ENCODE assay signal across 8 mouse cellular contexts in genomic region chr16:45973959-45974686, GRCm38 (mm10). TPM values are rescaled to one million over a fixed set of nuclear protein-coding genes. Genes with fewer than 3 reads are reported as not detected.
DNase-seq lines count a peak whose midpoint lies in the region; ATAC-seq and TF ChIP-seq lines count a peak whose summit lies in the region.

No protein-coding gene starts in this region.

- H3K9me3 ChIP-seq in kidney, embryonic 15.5 days (replicated peaks), result no peaks in the 10 kb centered on the region

- H3K9ac ChIP-seq in kidney, embryonic 15.5 days, result no peak overlapping the region

- H3K27me3 ChIP-seq in testis, adult 2 months (ENCODE audit: control insufficient read depth, insufficient read depth, low read length), result no peaks in the 10 kb centered on the region
- H3K27me3 ChIP-seq in kidney, embryonic 15.5 days, result no peaks in the 10 kb centered on the region

- no peaks in the 10 kb centered on the region for H3K36me3 ChIP-seq in testis, adult 2 months (ENCODE audit: control insufficient read depth, insufficient read depth, low read length)
- H3K36me3 ChIP-seq in kidney, embryonic 15.5 days, result no peaks in the 10 kb centered on the region

- H3K4me1 ChIP-seq in testis, adult 2 months (ENCODE audit: control insufficient read depth, insufficient read depth, low read length), result no peaks in the 10 kb centered on the region
- no peaks in the 10 kb centered on the region for H3K4me1 ChIP-seq in kidney, embryonic 15.5 days

- peak; percentile 25; the same call in 1 of the 2 replicates for TF ChIP-seq CTCF in testis, adult 2 months (IDR thresholded peaks at IDR 0.05; ENCODE audit: control insufficient read depth, insufficient read depth, insufficient replicate concordance, low read depth, low read length)

- no peak overlapping the region for H3K4me2 ChIP-seq in kidney, embryonic 15.5 days

- H3K4me3 ChIP-seq in testis, adult 2 months (ENCODE audit: control insufficient read depth, low read depth, low read length), result no peak overlapping the region
- no peak overlapping the region for H3K4me3 ChIP-seq in kidney, embryonic 15.5 days (replicated peaks)

- 63% methylated on average over 9 of the region's 9 CpGs for WGBS in kidney, embryonic 15.5 days

- no peak overlapping the region for H3K27ac ChIP-seq in testis, adult 2 months (ENCODE audit: control insufficient read depth, insufficient read depth, low read depth, low read length)
- H3K27ac ChIP-seq in kidney, embryonic 15.5 days, result no peak overlapping the region

- no peak for TF ChIP-seq POLR2A in testis, adult 2 months (IDR thresholded peaks at IDR 0.05; ENCODE audit: control insufficient read depth, low read depth, low read length)

- no peak for DNase-seq in frontal cortex, postnatal 25 days (ENCODE audit: low spot score in 2 of 2)
- no peak for DNase-seq in testis, postnatal 14 days (ENCODE audit: low spot score)
- peak; percentile 47 for DNase-seq in thymus, postnatal 4 days
- no peak for DNase-seq in spleen, postnatal 36 days (ENCODE audit: low spot score in 2 of 2)
- no peak for DNase-seq in heart, adult 18-20 months

- 0 out of 2 replicates have a peak, but pooled peaks have one; percentile 76 for ATAC-seq in frontal cortex, adult (ENCODE audit: low TSS enrichment)
- peak; percentile 55; the same call in 1 of the 2 replicates for ATAC-seq in kidney, embryonic 15.5 days (replicated peaks; ENCODE audit: low FRiP score)

RNA-seq across cellular contexts. Expression of gene Phldb2, which starts 20.7 kb away (rescaled TPM):
- 0.65 and 0.69 TPM in 2 replicates for polyA plus RNA-seq in testis, adult 2 months (2012; rRNA removed)
- polyA plus RNA-seq in kidney, embryonic 15.5 days (2015; fragmentation: Nextera tagmentation; extraction: Ambion mirVana), result 81.2 and 84.2 TPM in 2 replicates
- 10 to 100 TPM in 1 of 2 experiments, 1 to 10 TPM in 1; 9.6 to 10.7 TPM for total RNA-seq in heart, adult 18-20 months (2021)

RNA-seq across cellular contexts. Expression of gene Plcxd2, which starts 35.9 kb away (rescaled TPM):
- polyA plus RNA-seq in testis, adult 2 months (2012; rRNA removed), result 0.64 and 0.72 TPM in 2 replicates
- 1.4 and 1.5 TPM in 2 replicates for polyA plus RNA-seq in kidney, embryonic 15.5 days (2015; fragmentation: Nextera tagmentation; extraction: Ambion mirVana)
- under 1 TPM; 0.15 to 0.26 TPM for total RNA-seq in heart, adult 18-20 months (2021)

Comparison
In these comparisons a context has a peak if more than half of its experiments do, and no peak if none do; other contexts are left out.
1. RNA of gene Phldb2, which starts 20.7 kb away (polyA plus RNA-seq): 81.2 to 84.2 TPM in kidney, embryonic 15.5 days; 0.65 to 0.69 TPM in testis, adult 2 months; every median in the first group is over 10 times any median in the second.